Mouse (Mus musculus) kidney, embryonic 16.5 days (tissue): ENCODE data around the gene Mtss1l. TPM values are rescaled to one million over a fixed set of nuclear protein-coding genes. Genes with fewer than 3 reads are reported as not detected.
"Not testable (repeated sequence)": the region's sequence is repeated elsewhere in the genome, so short reads cannot be mapped to it uniquely, and the experiment has no call there.

Experiments used
- ATAC-seq: fragments of 200-750 bp; cut with Nextera tagmentation; 2 replicates; pipeline ENCODE4 v1.8.0; 2017; ENCODE audit warnings: moderate TSS enrichment; ENCODE audit not compliant: low FRiP score, low TSS enrichment
- H3K27ac ChIP-seq: fragments of 300-500 bp; sonication (generic); 2 replicates; pipeline ENCODE4 v1.5.1; 2014; ENCODE audit warnings: low read length
- H3K27me3 ChIP-seq: fragments of 300-500 bp; sonication (generic); 2 replicates; pipeline ENCODE4 v1.6.1; 2014; ENCODE audit warnings: low read length, control low read depth, mixed read lengths; ENCODE audit not compliant: insufficient read depth
- H3K36me3 ChIP-seq: fragments of 300-500 bp; sonication (generic); 2 replicates; pipeline ENCODE4 v1.6.1; 2014; ENCODE audit warnings: low read length, control low read depth, mixed read lengths; ENCODE audit not compliant: insufficient read depth
- H3K4me1 ChIP-seq: fragments of 300-500 bp; sonication (generic); 2 replicates; pipeline ENCODE4 v1.6.1; 2014; ENCODE audit warnings: low read length, control low read depth, mixed read lengths; ENCODE audit not compliant: insufficient read depth
- H3K4me2 ChIP-seq: fragments of 300-500 bp; sonication (generic); replicated peaks from 2 replicates; pipeline ENCODE4 v1.6.1; 2014; ENCODE audit warnings: low read depth, low read length
- H3K4me3 ChIP-seq: fragments of 300-500 bp; sonication (generic); 2 replicates; pipeline ENCODE4 v1.5.1; 2014; ENCODE audit warnings: mild to moderate bottlenecking, low read length
- H3K9ac ChIP-seq: fragments of 300-500 bp; sonication (generic); replicated peaks from 2 replicates; pipeline ENCODE4 v1.6.1; 2014; ENCODE audit warnings: low read length
- H3K9me3 ChIP-seq: fragments of 300-500 bp; sonication (generic); 2 replicates; pipeline ENCODE4 v1.6.1; 2016; ENCODE audit warnings: low read length, control low read depth
- WGBS: fragments of 180-500 bp; shearing (Covaris S2); extraction: QIAGEN DNeasy Blood & Tissue Kit; methylation state at CpG from one replicate; pipeline ENCODE4 v1.1.7; 2014; 5-methylcytosine and 5-hydroxymethylcytosine counted together
- polyA plus RNA-seq: library from polyadenylated mRNA; unstranded; fragments of >200 nt; fragmentation: Nextera tagmentation; extraction: Ambion mirVana; gene quantifications from 2 replicates; pipeline ENCODE4 v1.2.1, GENCODE M21; 2015

The Mtss1l gene
- polyA plus RNA-seq, 1 experiment from 2014 or later = 9.2 TPM

DNA sequence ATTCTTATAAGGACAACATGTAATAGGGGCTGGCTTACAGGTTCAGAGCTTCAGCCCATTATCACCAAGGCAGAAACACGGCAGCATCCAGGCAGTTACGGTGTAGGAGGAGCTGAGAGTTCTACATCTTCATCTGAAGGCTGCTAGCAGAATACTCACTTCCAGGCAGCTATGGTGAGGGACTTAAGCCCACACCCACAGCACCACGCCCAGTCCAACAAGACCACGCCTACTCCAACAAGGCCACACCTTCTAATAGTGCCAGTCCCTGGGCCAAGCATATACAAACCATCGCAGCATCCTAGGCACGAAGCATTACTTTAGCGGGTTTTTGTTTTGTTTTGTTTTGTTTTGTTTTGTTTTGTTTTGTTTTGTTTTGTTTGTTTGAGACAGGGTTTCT lies 65.2 kb downstream of the Mtss1l start:
- not testable (repeated sequence) for ATAC-seq, H3K4me1 ChIP-seq, H3K4me2 ChIP-seq, H3K27ac ChIP-seq, H3K27me3 ChIP-seq, H3K4me3 ChIP-seq, H3K9me3 ChIP-seq, H3K36me3 ChIP-seq, H3K9ac ChIP-seq
- 79% methylated on average over 7 of the region's 7 CpGs for WGBS

DNA sequence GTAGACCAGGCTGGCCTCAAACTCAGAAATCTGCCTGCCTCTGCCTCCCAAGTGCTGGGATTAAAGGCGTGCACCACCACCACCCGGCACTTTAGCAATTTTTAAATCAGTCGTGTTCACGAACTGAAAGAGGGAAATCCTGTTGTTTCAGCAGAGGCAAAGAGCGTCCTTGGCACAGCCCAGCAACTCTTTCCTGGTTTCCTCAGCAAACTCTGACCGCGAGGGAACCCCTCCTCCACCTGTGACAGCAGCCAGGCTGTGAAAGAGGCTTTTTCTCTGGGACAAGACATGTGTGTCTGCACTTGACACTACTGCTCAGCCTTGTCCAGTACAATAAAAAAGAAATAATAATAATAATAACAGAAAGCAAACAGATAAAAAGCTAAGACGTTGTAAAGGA lies 65.7 kb downstream of the Mtss1l start:
- WGBS = 81% methylated on average over 8 of the region's 8 CpGs
- ATAC-seq = no peak
- Histone ChIP-seq H3K4me1 (no peaks in the 10 kb centered on the region; the same call in 1 of the 2 replicates), H3K4me3 (no peak overlapping the region), H3K9ac (no peak overlapping the region), H3K9me3 (no peaks in the 10 kb centered on the region), H3K27ac (no peak overlapping the region), H3K36me3 (no peaks in the 10 kb centered on the region), H3K27me3 (no peaks in the 10 kb centered on the region), H3K4me2 (no peak overlapping the region)

DNA sequence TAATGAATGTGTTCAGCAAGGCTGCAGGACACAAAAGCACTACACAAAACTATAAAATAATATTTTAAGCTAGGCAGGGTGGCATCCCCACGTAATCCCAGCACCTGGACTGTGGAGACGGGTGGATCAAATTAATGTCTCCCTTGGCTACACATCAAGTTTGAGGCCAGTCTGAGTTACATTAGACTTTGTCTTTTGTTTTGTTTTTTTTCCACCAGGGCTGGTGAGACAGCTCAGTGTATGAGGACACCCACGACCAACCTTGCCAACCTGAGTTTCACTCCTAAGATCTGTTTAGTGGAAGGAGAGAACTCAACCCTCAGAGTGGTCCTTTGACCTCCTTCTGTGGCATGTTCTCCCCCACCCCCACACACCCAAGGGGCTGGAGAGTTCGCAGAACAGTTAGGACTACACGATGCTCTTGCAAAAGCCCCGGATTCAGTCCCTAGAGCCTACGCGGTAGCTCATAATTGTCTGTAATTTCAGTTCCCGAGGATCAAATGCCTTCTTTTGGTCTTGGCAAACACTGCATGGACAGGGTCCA lies 66.2 kb downstream of the Mtss1l start:
- Histone ChIP-seq H3K4me3 (no peak overlapping the region), H3K27ac (no peak overlapping the region), H3K9me3 (no peaks in the 10 kb centered on the region), H3K4me2 (no peak overlapping the region), H3K4me1 (no peaks in the 10 kb centered on the region; the same call in 1 of the 2 replicates), H3K9ac (no peak overlapping the region), H3K27me3 (no peaks in the 10 kb centered on the region), H3K36me3 (no peaks in the 10 kb centered on the region)
- no peak for ATAC-seq
- WGBS = 70% methylated on average over 9 of the region's 9 CpGs

DNA sequence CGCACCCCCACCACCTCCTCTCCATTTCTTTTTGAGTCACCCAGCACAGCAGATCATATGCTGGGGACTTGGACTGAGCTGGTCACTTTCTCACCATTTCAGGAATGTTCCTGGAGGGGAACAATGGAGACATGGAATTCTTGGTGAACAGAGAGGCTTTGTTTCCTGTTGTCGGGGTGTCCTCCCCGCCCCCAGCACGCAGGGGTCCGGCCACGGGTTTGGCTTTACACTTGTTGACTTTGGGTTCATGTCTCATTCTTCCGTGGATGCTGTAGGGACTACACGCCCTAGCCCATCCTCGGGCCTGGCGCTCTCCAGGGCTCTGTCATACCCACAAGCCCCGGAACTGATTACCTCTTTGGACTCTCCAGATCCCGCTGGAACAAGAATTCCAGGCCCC lies 67.7 kb downstream of the Mtss1l start:
- Histone ChIP-seq H3K4me2 (no peak overlapping the region), H3K36me3 (no peaks in the 10 kb centered on the region), H3K4me3 (no peak overlapping the region), H3K27me3 (no peaks in the 10 kb centered on the region), H3K27ac (no peak overlapping the region), H3K9me3 (no peaks in the 10 kb centered on the region), H3K4me1 (peaks cover 10% of the 10 kb centered on the region; the same call in 1 of the 2 replicates), H3K9ac (no peak overlapping the region)
- WGBS = 66% methylated on average over 12 of the region's 12 CpGs
- ATAC-seq = no peak

DNA sequence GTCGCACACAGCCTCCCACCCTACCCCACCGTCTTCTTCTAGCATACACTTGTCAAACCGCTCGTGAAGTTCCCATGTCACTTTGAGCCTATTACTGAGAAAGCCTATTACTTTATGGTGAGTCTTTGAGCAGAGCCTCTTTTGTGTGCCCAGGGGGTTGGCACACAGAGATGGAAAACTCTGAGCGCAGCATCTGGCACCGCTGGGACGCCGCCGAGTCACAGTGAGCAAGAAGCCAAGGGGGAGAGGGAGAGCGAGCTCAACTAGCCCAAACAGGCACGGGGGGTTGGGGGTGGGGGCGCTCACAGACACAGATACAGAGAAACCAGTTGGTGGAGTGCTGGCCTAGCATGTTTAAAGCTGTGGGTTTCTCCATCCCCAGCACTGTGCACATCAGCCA lies 68.3 kb downstream of the Mtss1l start:
- 50% methylated on average over 12 of the region's 12 CpGs for WGBS
- Histone ChIP-seq H3K36me3 (no peaks in the 10 kb centered on the region), H3K4me1 (peaks cover 15% of the 10 kb centered on the region; the same call in 1 of the 2 replicates), H3K4me2 (no peak overlapping the region), H3K9me3 (no peaks in the 10 kb centered on the region), H3K4me3 (no peak overlapping the region), H3K9ac (no peak overlapping the region), H3K27ac (no peak overlapping the region), H3K27me3 (no peaks in the 10 kb centered on the region)
- ATAC-seq = no peak

DNA sequence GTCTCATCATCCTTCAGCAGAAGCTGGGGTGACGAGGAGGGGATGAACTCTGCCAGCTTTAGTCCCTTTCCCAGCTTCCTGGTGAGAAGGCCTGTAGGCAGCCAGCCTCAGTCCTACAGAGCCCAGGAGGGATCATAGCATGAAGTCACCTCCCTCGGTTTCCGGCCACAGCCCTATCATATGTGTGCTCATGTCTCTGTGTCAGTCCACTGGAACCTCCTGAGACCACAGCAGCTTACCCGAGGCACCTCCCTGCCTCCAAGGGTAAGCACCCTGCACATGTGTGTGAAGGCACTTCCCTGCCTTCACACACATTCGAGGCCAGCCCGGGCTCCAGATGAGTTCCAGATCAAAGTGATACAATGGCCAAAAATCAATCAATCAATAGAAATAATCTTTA lies 69.0 kb downstream of the Mtss1l start:
- H3K27ac ChIP-seq = no peak overlapping the region
- no peaks in the 10 kb centered on the region for H3K36me3 ChIP-seq
- no peaks in the 10 kb centered on the region for H3K27me3 ChIP-seq
- peaks cover 15% of the 10 kb centered on the region; the same call in 1 of the 2 replicates for H3K4me1 ChIP-seq
- WGBS = 61% methylated on average over 6 of the region's 6 CpGs
- H3K9ac ChIP-seq = no peak overlapping the region
- ATAC-seq = no peak
- H3K4me2 ChIP-seq = no peak overlapping the region
- no peak overlapping the region for H3K4me3 ChIP-seq
- H3K9me3 ChIP-seq = no peaks in the 10 kb centered on the region

Other genes starting within 250 kb of the Mtss1l start
- 21.6 and 21.7 TPM in 2 replicates for gene Vac14, start 102.9 kb upstream of the Mtss1l start, polyA plus RNA-seq
- 3.0 and 3.2 TPM in 2 replicates for gene Il34, start 84.4 kb downstream of the Mtss1l start, polyA plus RNA-seq
- 86.9 and 88.5 TPM in 2 replicates for gene Cog4, start 125.1 kb downstream of the Mtss1l start, polyA plus RNA-seq
- gene Sf3b3, start 125.3 kb downstream of the Mtss1l start, polyA plus RNA-seq = 175 and 182 TPM in 2 replicates
- gene Fuk, start 181.0 kb downstream of the Mtss1l start, polyA plus RNA-seq = 14.8 and 16.6 TPM in 2 replicates
- 25.1 and 27.6 TPM in 2 replicates for gene St3gal2, start 198.4 kb downstream of the Mtss1l start, polyA plus RNA-seq